Mouse (Mus musculus) kidney, embryonic 15.5 days (tissue): ENCODE results near the gene Shpk. TPM values are rescaled to one million over a fixed set of nuclear protein-coding genes. Genes with fewer than 3 reads are reported as not detected.

Experiments
- ATAC-seq: fragments of 200-750 bp; cut with Nextera tagmentation; replicated peaks from 2 replicates; pipeline ENCODE4 v1.8.0; 2017; ENCODE audit warnings: moderate TSS enrichment; ENCODE audit not compliant: low FRiP score
- H3K27ac ChIP-seq: fragments of 300-500 bp; sonication (generic); 2 replicates; pipeline ENCODE4 v1.5.1; 2015; ENCODE audit warnings: mild to moderate bottlenecking, inconsistent platforms
- H3K27me3 ChIP-seq: fragments of 300-500 bp; sonication (generic); 2 replicates; pipeline ENCODE4 v1.6.1; 2015; ENCODE audit warnings: inconsistent platforms
- H3K36me3 ChIP-seq: fragments of 300-500 bp; sonication (generic); 2 replicates; pipeline ENCODE4 v1.6.1; 2015; ENCODE audit warnings: inconsistent platforms
- H3K4me1 ChIP-seq: fragments of 300-500 bp; sonication (generic); 2 replicates; pipeline ENCODE4 v1.6.1; 2015; ENCODE audit warnings: inconsistent platforms
- H3K4me2 ChIP-seq: fragments of 300-500 bp; sonication (generic); 2 replicates; pipeline ENCODE4 v1.6.1; 2015; ENCODE audit warnings: moderate library complexity, mild to moderate bottlenecking, inconsistent platforms
- H3K4me3 ChIP-seq: fragments of 300-500 bp; sonication (generic); replicated peaks from 2 replicates; pipeline ENCODE4 v1.5.1; 2015; ENCODE audit warnings: mild to moderate bottlenecking, inconsistent platforms
- H3K9ac ChIP-seq: fragments of 300-500 bp; sonication (generic); 2 replicates; pipeline ENCODE4 v1.6.1; 2015; ENCODE audit warnings: mild to moderate bottlenecking, inconsistent platforms
- H3K9me3 ChIP-seq: fragments of 300-500 bp; sonication (generic); replicated peaks from 2 replicates; pipeline ENCODE4 v1.6.1; 2016; ENCODE audit warnings: inconsistent platforms
- WGBS: fragments of 180-500 bp; shearing (Covaris S2); methylation state at CpG from one replicate; pipeline ENCODE4 v1.1.7; 2015; ENCODE audit warnings: mixed read lengths; 5-methylcytosine and 5-hydroxymethylcytosine counted together
- polyA plus RNA-seq: library from polyadenylated mRNA; unstranded; fragments of >200 nt; fragmentation: Nextera tagmentation; extraction: Ambion mirVana; gene quantifications from 2 replicates; pipeline ENCODE4 v1.2.1, GENCODE M21; 2015

Shpk gene
- polyA plus RNA-seq, 1 experiment from 2014 or later: 1.5 TPM

GRCm38 (mm10) chr11:73233992-73234391 lies 34.7 kb downstream of the Shpk start, which contains the start of gene Trpv1:
Gene Trpv1 (plus strand): TSS chr11:73234292.
- Histone ChIP-seq H3K4me1 (peaks cover 15% of the 10 kb centered on the region), H3K4me2 (no peak within 1 kb of the TSS), H3K27ac (no peak within 1 kb of the TSS), H3K36me3 (no peaks in the 10 kb centered on the region), H3K27me3 (no peaks in the 10 kb centered on the region), H3K9ac (no peak within 1 kb of the TSS), H3K4me3 (no peak within 1 kb of the TSS), H3K9me3 (no peaks in the 10 kb centered on the region)
- ATAC-seq: no peak
- WGBS: 81% methylated on average over 5 of the region's 5 CpGs

DNA sequence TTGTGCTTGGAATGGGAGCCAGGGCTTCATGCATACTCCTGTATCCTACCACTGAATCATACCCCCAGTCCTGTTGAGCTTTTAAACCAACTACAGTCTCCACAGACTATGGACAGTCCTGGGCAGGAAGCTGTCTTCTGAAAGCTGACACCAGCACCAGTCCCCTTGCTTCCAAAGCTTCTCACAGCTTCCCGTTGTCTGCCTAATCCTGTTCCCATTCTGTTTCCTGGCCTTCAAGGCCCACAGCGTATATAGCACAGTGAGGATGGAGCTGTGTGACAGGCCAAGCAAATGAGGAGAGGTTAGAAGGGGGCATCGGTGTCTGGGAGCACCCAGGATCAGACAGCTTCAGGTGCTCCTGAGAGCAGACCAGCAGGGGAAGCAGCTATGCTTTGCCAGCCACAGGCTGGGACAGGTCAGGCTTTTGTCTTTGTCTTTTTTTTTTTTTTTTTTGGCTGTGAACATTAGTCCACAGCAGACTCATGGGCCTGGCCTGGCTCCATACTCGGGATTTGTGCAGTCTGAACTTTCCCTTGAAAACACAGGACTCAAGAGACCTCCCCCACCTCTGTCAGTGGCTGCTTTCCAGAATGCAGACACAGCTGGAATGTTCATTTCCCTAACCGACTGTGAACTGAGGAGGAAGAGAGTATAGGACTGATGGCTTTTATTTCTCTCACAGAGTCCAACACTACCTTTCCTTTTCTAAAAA lies 36.9 kb downstream of the Shpk start:
- no peaks in the 10 kb centered on the region for H3K36me3 ChIP-seq
- H3K27me3 ChIP-seq: no peaks in the 10 kb centered on the region
- peak overlapping the region; percentile 78 for H3K27ac ChIP-seq
- H3K4me3 ChIP-seq: no peak overlapping the region
- no peak overlapping the region for H3K9ac ChIP-seq
- ATAC-seq: peak; percentile 71; the same call in 1 of the 2 replicates
- H3K4me1 ChIP-seq: peaks cover 15% of the 10 kb centered on the region
- H3K9me3 ChIP-seq: no peaks in the 10 kb centered on the region
- WGBS: 21% methylated on average over 5 of the region's 5 CpGs
- no peak overlapping the region for H3K4me2 ChIP-seq

GRCm38 (mm10) chr11:73236731-73237130 lies 37.5 kb downstream of the Shpk start:
- Histone ChIP-seq H3K36me3 (no peaks in the 10 kb centered on the region), H3K4me2 (no peak overlapping the region), H3K9ac (no peak overlapping the region), H3K27me3 (no peaks in the 10 kb centered on the region), H3K9me3 (no peaks in the 10 kb centered on the region), H3K4me3 (no peak overlapping the region), H3K4me1 (peaks cover 20% of the 10 kb centered on the region), H3K27ac (peak overlapping the region; percentile 41; the same call in 1 of the 2 replicates)
- ATAC-seq: no peak
- WGBS: 57% methylated on average over 3 of the region's 3 CpGs

- H3K4me1 ChIP-seq: peaks cover 8% of the 10 kb centered on the region; the same call in 1 of the 2 replicates
- H3K9me3 ChIP-seq: no peaks in the 10 kb centered on the region
- WGBS: 63% methylated on average over 6 of the region's 6 CpGs
- H3K27me3 ChIP-seq: no peaks in the 10 kb centered on the region
- H3K4me3 ChIP-seq: no peak overlapping the region
- no peak overlapping the region for H3K27ac ChIP-seq
- ATAC-seq: no peak
- H3K9ac ChIP-seq: no peak overlapping the region
- H3K36me3 ChIP-seq: no peaks in the 10 kb centered on the region
- no peak overlapping the region for H3K4me2 ChIP-seq
Observed at GRCm38 (mm10) chr11:73242199-73242598, 42.9 kb downstream of the Shpk start.

- Histone ChIP-seq H3K27me3 (no peaks in the 10 kb centered on the region), H3K4me2 (no peak overlapping the region), H3K27ac (no peak overlapping the region), H3K9ac (no peak overlapping the region), H3K4me3 (no peak overlapping the region), H3K4me1 (peaks cover 8% of the 10 kb centered on the region; the same call in 1 of the 2 replicates), H3K9me3 (no peaks in the 10 kb centered on the region), H3K36me3 (no peaks in the 10 kb centered on the region)
- no peak for ATAC-seq
- WGBS: 76% methylated on average over 4 of the region's 4 CpGs
Observed at GRCm38 (mm10) chr11:73242777-73243176, 43.5 kb downstream of the Shpk start.

- H3K4me3 ChIP-seq: no peak overlapping the region
- ATAC-seq: no peak
- no peak overlapping the region for H3K27ac ChIP-seq
- no peaks in the 10 kb centered on the region for H3K36me3 ChIP-seq
- no peak overlapping the region for H3K9ac ChIP-seq
- no peaks in the 10 kb centered on the region for H3K27me3 ChIP-seq
- H3K4me2 ChIP-seq: no peak overlapping the region
- H3K9me3 ChIP-seq: no peaks in the 10 kb centered on the region
- WGBS: 58% methylated on average over 4 of the region's 4 CpGs
- H3K4me1 ChIP-seq: no peaks in the 10 kb centered on the region
Observed at GRCm38 (mm10) chr11:73257362-73257945, 58.2 kb downstream of the Shpk start.

GRCm38 (mm10) chr11:73258664-73259063 lies 59.4 kb downstream of the Shpk start:
- Histone ChIP-seq H3K4me2 (no peak overlapping the region), H3K27ac (no peak overlapping the region), H3K4me3 (no peak overlapping the region), H3K36me3 (no peaks in the 10 kb centered on the region), H3K4me1 (no peaks in the 10 kb centered on the region), H3K27me3 (no peaks in the 10 kb centered on the region), H3K9me3 (no peaks in the 10 kb centered on the region), H3K9ac (no peak overlapping the region)
- no peak for ATAC-seq

DNA sequence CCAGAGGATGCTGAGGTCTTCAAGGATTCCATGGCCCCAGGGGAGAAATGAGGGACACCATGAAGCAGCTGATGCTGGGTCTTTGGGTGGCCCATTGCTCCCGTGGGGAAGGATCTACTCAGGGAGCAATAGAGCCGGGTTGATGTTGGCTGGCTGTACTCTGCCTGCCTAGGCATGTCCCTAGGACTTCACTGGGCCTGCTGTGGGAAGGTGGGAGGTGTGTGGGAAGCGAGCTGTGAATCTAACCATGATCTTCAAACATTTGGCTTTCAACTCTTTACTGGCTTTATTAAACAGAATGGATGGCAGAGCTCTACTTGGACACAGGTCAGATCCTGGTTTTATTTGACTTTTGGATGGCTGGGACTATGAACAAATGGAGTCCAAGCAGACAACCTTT lies 61.2 kb downstream of the Shpk start:
- Histone ChIP-seq H3K27me3 (no peaks in the 10 kb centered on the region), H3K4me1 (no peaks in the 10 kb centered on the region), H3K36me3 (no peaks in the 10 kb centered on the region), H3K9ac (no peak overlapping the region), H3K4me3 (no peak overlapping the region), H3K9me3 (no peaks in the 10 kb centered on the region), H3K27ac (no peak overlapping the region), H3K4me2 (no peak overlapping the region)
- WGBS: 80% methylated on average over 3 of the region's 3 CpGs
- ATAC-seq: no peak

- Histone ChIP-seq H3K36me3 (no peaks in the 10 kb centered on the region), H3K4me1 (no peaks in the 10 kb centered on the region), H3K27ac (no peak overlapping the region), H3K9me3 (no peaks in the 10 kb centered on the region), H3K4me3 (no peak overlapping the region), H3K9ac (no peak overlapping the region), H3K4me2 (no peak overlapping the region), H3K27me3 (no peaks in the 10 kb centered on the region)
- ATAC-seq: no peak
- 41% methylated on average over 1 of the region's 1 CpGs for WGBS
Observed at GRCm38 (mm10) chr11:73261385-73261784, 62.1 kb downstream of the Shpk start.

DNA sequence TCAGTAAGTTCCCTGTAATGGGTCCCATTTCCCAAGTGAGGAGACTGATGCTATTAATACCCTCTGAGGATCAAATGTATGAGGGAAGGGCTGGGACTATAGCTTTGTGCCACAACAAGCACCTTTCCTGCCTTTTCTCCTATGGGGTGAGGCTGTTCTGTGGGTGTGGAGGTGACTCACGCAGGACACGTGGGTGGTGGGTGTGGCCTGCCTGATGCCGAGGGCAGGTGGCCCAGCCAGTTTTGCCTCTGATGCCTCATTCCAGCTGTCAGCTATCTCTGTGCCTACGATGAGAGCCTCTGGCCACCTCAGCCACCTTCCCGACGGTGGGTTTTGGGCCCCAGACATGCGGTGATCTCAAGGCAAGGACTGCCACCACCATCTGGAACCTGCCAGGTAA lies 68.0 kb downstream of the Shpk start, which contains the start of gene Trpv3:
Gene Trpv3 (plus strand): TSS at position 122 of the 400 bp plus-strand sequence.
- H3K27me3 ChIP-seq: no peaks in the 10 kb centered on the region
- no peak within 1 kb of the TSS for H3K27ac ChIP-seq
- WGBS: 81% methylated on average over 7 of the region's 7 CpGs
- no peak within 1 kb of the TSS for H3K4me2 ChIP-seq
- H3K4me3 ChIP-seq: no peak within 1 kb of the TSS
- no peaks in the 10 kb centered on the region for H3K4me1 ChIP-seq
- H3K9me3 ChIP-seq: no peaks in the 10 kb centered on the region
- ATAC-seq: no peak
- no peaks in the 10 kb centered on the region for H3K36me3 ChIP-seq
- H3K9ac ChIP-seq: no peak within 1 kb of the TSS
